Mouse (Mus musculus): Measurements from ENCODE around the gene Olfm2.

Olfm2 gene

GRCm38 (mm10) chr9:20746017-20746660, at the start of gene Olfm2:
Gene Olfm2 (minus strand): TSS chr9:20746349.
- DNase-seq = peak; percentile 27 to 41

- DNase-seq = peak; percentile 49 to 54
Observed at GRCm38 (mm10) chr9:20794108-20794806, 48.1 kb upstream of the Olfm2 start.

- DNase-seq = no peak
Observed at GRCm38 (mm10) chr9:20790345-20790744, 44.2 kb upstream of the Olfm2 start.

- no peak for DNase-seq
Observed at GRCm38 (mm10) chr9:20789651-20790050, 43.5 kb upstream of the Olfm2 start.

GRCm38 (mm10) chr9:20787992-20788391, 41.8 kb upstream of the Olfm2 start:
- no peak for DNase-seq

GRCm38 (mm10) chr9:20785055-20785454, 38.9 kb upstream of the Olfm2 start:
- DNase-seq = no peak

GRCm38 (mm10) chr9:20781286-20781685, 35.1 kb upstream of the Olfm2 start:
- DNase-seq = no peak

GRCm38 (mm10) chr9:20765274-20765673, 19.1 kb upstream of the Olfm2 start:
- no peak for DNase-seq

- peak; percentile 66 to 74 for DNase-seq
Observed at GRCm38 (mm10) chr9:20763099-20763498, 16.9 kb upstream of the Olfm2 start.

GRCm38 (mm10) chr9:20762197-20762961, 16.2 kb upstream of the Olfm2 start:
- DNase-seq = no peak

- DNase-seq = no peak
Observed at GRCm38 (mm10) chr9:20761388-20761787, 15.2 kb upstream of the Olfm2 start.

GRCm38 (mm10) chr9:20760813-20761212, 14.7 kb upstream of the Olfm2 start:
- DNase-seq = no peak

- DNase-seq = no peak
Observed at GRCm38 (mm10) chr9:20758896-20759295, 12.7 kb upstream of the Olfm2 start.

- no peak for DNase-seq
Observed at GRCm38 (mm10) chr9:20758243-20758642, 12.1 kb upstream of the Olfm2 start.

- DNase-seq = peak; percentile 61 to 82
Observed at GRCm38 (mm10) chr9:20757087-20757955, 11.2 kb upstream of the Olfm2 start.

GRCm38 (mm10) chr9:20756081-20756700, 10.0 kb upstream of the Olfm2 start:
- no peak for DNase-seq

- no peak for DNase-seq
Observed at GRCm38 (mm10) chr9:20754335-20754734, 8.2 kb upstream of the Olfm2 start.

GRCm38 (mm10) chr9:20751477-20752029, 5.4 kb upstream of the Olfm2 start:
- peak in 1 of 2 experiments; percentile 39 for DNase-seq

- DNase-seq = no peak
Observed at GRCm38 (mm10) chr9:20749213-20749612, 3.1 kb upstream of the Olfm2 start.

GRCm38 (mm10) chr9:20748540-20748939, 2.4 kb upstream of the Olfm2 start:
- no peak for DNase-seq

GRCm38 (mm10) chr9:20747682-20748081, 1.5 kb upstream of the Olfm2 start:
- DNase-seq = no peak
